Mouse (Mus musculus) midbrain, embryonic 11.5 days (tissue): ENCODE results near the gene Espn. TPM values are rescaled to one million over a fixed set of nuclear protein-coding genes. Genes with fewer than 3 reads are reported as not detected.

Experiments used
- ATAC-seq: fragments of 200-750 bp; cut with Nextera tagmentation; 2 replicates; pipeline ENCODE4 v1.8.0; 2017; ENCODE audit warnings: moderate TSS enrichment, moderate library complexity; ENCODE audit not compliant: low FRiP score
- DNase-seq: peaks from one replicate; pipeline ENCODE4 v3.0.0; 2015; ENCODE audit warnings: low spot score; ENCODE audit errors: missing footprints
- H3K27ac ChIP-seq: fragments of 300-500 bp; sonication (generic); 2 replicates; pipeline ENCODE4 v1.5.1; 2014; ENCODE audit warnings: low read depth, low read length
- H3K27me3 ChIP-seq: fragments of 300-500 bp; sonication (generic); 2 replicates; pipeline ENCODE4 v1.6.1; 2014; ENCODE audit warnings: mild to moderate bottlenecking, low read length, moderate library complexity, mixed read lengths; ENCODE audit not compliant: control insufficient read depth, insufficient read depth
- H3K36me3 ChIP-seq: fragments of 300-500 bp; sonication (generic); 2 replicates; pipeline ENCODE4 v1.6.1; 2014; ENCODE audit warnings: mild to moderate bottlenecking, low read length, moderate library complexity, mixed read lengths; ENCODE audit not compliant: control insufficient read depth, insufficient read depth
- H3K4me1 ChIP-seq: fragments of 300-500 bp; sonication (generic); 2 replicates; pipeline ENCODE4 v1.6.1; 2014; ENCODE audit warnings: low read length; ENCODE audit not compliant: control insufficient read depth, insufficient read depth
- H3K4me2 ChIP-seq: fragments of 300-500 bp; sonication (generic); 2 replicates; pipeline ENCODE4 v1.6.1; 2014; ENCODE audit warnings: mild to moderate bottlenecking, moderate library complexity
- H3K4me3 ChIP-seq: fragments of 300-500 bp; sonication (generic); 2 replicates; pipeline ENCODE4 v1.5.1; 2014; ENCODE audit warnings: low read depth, low read length
- H3K9ac ChIP-seq: fragments of 300-500 bp; sonication (generic); 2 replicates; pipeline ENCODE4 v1.6.1; 2014; ENCODE audit warnings: low read length
- H3K9me3 ChIP-seq: fragments of 300-500 bp; sonication (generic); 2 replicates; pipeline ENCODE4 v1.6.1; 2016; ENCODE audit warnings: low read length; ENCODE audit not compliant: control insufficient read depth
- WGBS: fragments of 180-500 bp; shearing (Covaris S2); extraction: QIAGEN DNeasy Blood & Tissue Kit; methylation state at CpG from one replicate; pipeline ENCODE4 v1.1.7; 2014; 5-methylcytosine and 5-hydroxymethylcytosine counted together
- polyA plus RNA-seq: library from polyadenylated mRNA; unstranded; fragments of >200 nt; fragmentation: Nextera tagmentation; extraction: Ambion mirVana; gene quantifications from 2 replicates; pipeline ENCODE4 v1.2.1, GENCODE M21; 2014

The Espn gene
- polyA plus RNA-seq, 1 experiment from 2014 or later: 0.61 TPM

DNA sequence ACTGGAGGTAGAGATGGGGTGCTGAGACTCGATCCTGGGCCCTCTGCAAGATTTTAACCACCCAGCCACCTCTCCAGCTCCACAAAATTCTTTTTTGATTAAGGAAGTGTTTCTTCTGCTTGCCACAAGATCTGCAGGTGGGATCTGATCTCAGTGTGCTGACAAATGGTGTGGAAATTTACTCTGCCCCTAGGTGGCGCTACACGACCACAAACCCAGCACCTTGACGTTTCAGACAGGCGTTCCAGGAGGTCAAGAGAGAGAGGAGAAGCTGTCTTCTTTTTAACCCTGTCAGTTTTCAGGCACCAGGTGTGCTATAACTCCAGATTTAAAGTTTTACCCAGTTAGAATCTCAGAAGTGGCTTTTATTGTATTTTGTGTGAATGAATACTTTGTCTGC is 20.9 kb upstream of the Espn start:
- Histone ChIP-seq H3K27me3 (peaks cover 5% of the 10 kb centered on the region; the same call in 1 of the 2 replicates), H3K4me2 (no peak overlapping the region), H3K27ac (no peak overlapping the region), H3K9me3 (no peaks in the 10 kb centered on the region), H3K9ac (no peak overlapping the region), H3K4me1 (peaks cover 5% of the 10 kb centered on the region), H3K36me3 (no peaks in the 10 kb centered on the region), H3K4me3 (no peak overlapping the region)
- WGBS: 0% methylated on average over 5 of the region's 5 CpGs
- peak; percentile 98 for DNase-seq
- no peak for ATAC-seq

- Histone ChIP-seq H3K27me3 (peaks cover 2% of the 10 kb centered on the region; the same call in 1 of the 2 replicates), H3K9me3 (no peaks in the 10 kb centered on the region), H3K4me2 (no peak overlapping the region), H3K9ac (no peak overlapping the region), H3K4me3 (no peak overlapping the region), H3K4me1 (no peaks in the 10 kb centered on the region), H3K36me3 (no peaks in the 10 kb centered on the region), H3K27ac (no peak overlapping the region)
- 85% methylated on average over 6 of the region's 6 CpGs for WGBS
- DNase-seq (no peak), ATAC-seq (no peak)
These were observed 19.4 kb upstream of the Espn start for GRCm38 (mm10) chr4:152171543-152171942.

GRCm38 (mm10) chr4:152170286-152170685 is 18.1 kb upstream of the Espn start:
- H3K36me3 ChIP-seq: no peaks in the 10 kb centered on the region
- H3K27ac ChIP-seq: no peak overlapping the region
- H3K4me3 ChIP-seq: no peak overlapping the region
- H3K4me1 ChIP-seq: no peaks in the 10 kb centered on the region
- H3K27me3 ChIP-seq: no peaks in the 10 kb centered on the region; the same call in 1 of the 2 replicates
- DNase-seq (no peak), ATAC-seq (no peak)
- H3K9me3 ChIP-seq: no peaks in the 10 kb centered on the region
- H3K4me2 ChIP-seq: no peak overlapping the region
- no peak overlapping the region for H3K9ac ChIP-seq
- WGBS: 80% methylated on average over 10 of the region's 10 CpGs

GRCm38 (mm10) chr4:152169103-152169502 is 16.9 kb upstream of the Espn start:
- Histone ChIP-seq H3K27me3 (no peaks in the 10 kb centered on the region), H3K4me3 (no peak overlapping the region), H3K4me1 (no peaks in the 10 kb centered on the region), H3K36me3 (no peaks in the 10 kb centered on the region), H3K27ac (no peak overlapping the region), H3K4me2 (no peak overlapping the region), H3K9me3 (no peaks in the 10 kb centered on the region), H3K9ac (no peak overlapping the region)
- WGBS: 82% methylated on average over 7 of the region's 7 CpGs
- DNase-seq: no peak
- no peak for ATAC-seq

DNA sequence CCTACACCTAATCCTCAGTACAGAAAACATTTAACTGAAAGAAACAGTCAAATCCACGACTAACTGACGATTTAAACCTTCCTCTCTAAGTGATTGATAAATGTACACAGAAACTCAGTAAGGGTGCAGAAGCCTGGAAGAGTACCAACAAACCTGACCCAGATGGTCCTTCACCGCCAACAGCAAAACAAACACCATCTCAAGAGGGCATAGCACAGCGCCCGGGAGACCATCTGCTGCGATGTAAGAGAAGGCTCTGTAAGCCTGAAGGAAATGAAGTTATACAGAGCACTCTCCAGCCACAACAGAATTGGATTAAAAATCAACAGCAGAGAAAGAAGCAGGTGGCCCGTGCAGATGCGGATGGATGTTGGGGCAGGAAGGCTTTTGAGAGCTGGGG is 15.9 kb upstream of the Espn start:
- Histone ChIP-seq H3K4me2 (no peak overlapping the region), H3K9me3 (no peaks in the 10 kb centered on the region), H3K4me3 (no peak overlapping the region), H3K9ac (no peak overlapping the region), H3K4me1 (no peaks in the 10 kb centered on the region), H3K27me3 (no peaks in the 10 kb centered on the region), H3K36me3 (no peaks in the 10 kb centered on the region), H3K27ac (no peak overlapping the region)
- 64% methylated on average over 8 of the region's 8 CpGs for WGBS
- no peak for DNase-seq
- no peak for ATAC-seq

DNA sequence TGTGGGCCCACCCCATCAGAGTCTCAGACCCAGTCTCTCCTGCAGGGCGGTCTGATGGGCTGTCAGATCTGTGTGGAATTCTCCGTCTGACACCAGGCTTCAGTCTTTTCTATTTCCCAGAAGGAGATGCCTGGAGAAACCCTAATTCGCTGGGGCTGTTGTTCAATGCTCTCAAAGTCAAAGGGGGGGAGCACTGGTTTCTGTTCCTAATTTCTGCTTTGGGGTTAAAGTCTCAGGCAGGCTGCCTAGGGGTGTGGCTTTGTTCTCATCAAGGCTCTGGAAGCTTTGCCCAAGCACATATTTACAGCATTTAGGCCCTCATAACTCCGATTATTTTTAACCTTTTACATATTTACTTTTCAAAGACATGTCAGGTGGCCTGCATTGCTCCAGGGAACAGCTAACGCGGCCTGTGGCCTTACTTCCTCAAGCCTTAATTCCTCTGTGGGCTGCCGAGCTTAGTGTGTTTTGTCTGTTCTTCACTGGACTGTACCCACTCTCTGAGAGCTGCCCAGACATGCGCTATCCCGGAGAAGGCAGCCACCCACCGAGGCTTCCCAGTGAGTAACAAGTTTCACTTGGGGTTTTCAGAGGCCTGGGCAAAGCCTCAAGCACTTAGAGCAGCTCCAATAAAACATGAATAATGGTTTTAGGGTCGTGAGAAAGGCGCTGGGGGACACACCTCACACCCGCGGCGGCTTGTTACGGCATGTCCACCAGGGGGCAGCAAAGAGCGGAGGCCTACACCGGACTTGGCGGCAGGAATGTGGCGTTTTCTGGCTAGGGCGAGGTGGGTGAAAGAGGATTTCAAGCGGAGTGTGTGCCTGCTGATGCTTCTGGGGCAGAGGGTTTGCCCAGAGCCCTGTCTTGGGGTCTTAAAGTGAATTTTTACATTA is 13.1 kb upstream of the Espn start:
- H3K9ac ChIP-seq: no peak overlapping the region
- no peak overlapping the region for H3K27ac ChIP-seq
- no peak overlapping the region for H3K4me3 ChIP-seq
- no peaks in the 10 kb centered on the region for H3K4me1 ChIP-seq
- H3K4me2 ChIP-seq: no peak overlapping the region
- H3K36me3 ChIP-seq: no peaks in the 10 kb centered on the region
- peaks cover 18% of the 10 kb centered on the region for H3K27me3 ChIP-seq
- ATAC-seq (0 out of 2 replicates have a peak, but pooled peaks have one; percentile 19), DNase-seq (peak; percentile 97)
- 27% methylated on average over 22 of the region's 22 CpGs for WGBS
- no peaks in the 10 kb centered on the region for H3K9me3 ChIP-seq

DNA sequence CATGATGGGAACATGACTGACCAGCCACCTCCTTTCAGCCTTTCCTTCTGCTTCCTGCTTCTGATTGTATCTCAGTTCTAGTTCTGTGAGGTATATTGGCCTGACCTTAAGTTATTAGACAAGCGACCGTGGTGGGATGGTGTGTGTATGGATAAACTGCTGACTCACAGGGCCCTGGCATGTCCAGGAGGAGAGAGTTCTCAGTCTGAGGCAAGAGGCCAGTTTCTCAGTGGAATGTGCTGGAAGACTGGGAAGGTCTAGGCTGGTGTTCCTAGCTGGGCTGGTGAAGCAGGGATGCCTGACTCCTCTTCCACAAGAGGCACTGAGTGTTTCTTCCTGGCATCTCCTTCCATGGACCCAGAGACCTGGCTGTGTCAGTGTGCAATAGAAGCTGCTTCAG is 10.6 kb upstream of the Espn start:
- no peak overlapping the region for H3K27ac ChIP-seq
- H3K9ac ChIP-seq: no peak overlapping the region
- DNase-seq (no peak), ATAC-seq (no peak)
- H3K27me3 ChIP-seq: peaks cover 44% of the 10 kb centered on the region
- WGBS: 100% methylated on average over 2 of the region's 2 CpGs
- no peak overlapping the region for H3K4me2 ChIP-seq
- no peaks in the 10 kb centered on the region for H3K36me3 ChIP-seq
- H3K4me3 ChIP-seq: no peak overlapping the region
- H3K9me3 ChIP-seq: no peaks in the 10 kb centered on the region
- peaks cover 11% of the 10 kb centered on the region for H3K4me1 ChIP-seq

GRCm38 (mm10) chr4:152161601-152162000 is 9.4 kb upstream of the Espn start:
- ATAC-seq: no peak
- WGBS: 79% methylated on average over 6 of the region's 6 CpGs
- peaks cover 51% of the 10 kb centered on the region for H3K27me3 ChIP-seq
- no peak overlapping the region for H3K9ac ChIP-seq
- no peaks in the 10 kb centered on the region for H3K9me3 ChIP-seq
- peaks cover 11% of the 10 kb centered on the region for H3K4me1 ChIP-seq
- no peak overlapping the region for H3K27ac ChIP-seq
- no peak overlapping the region for H3K4me2 ChIP-seq
- no peak for DNase-seq
- H3K36me3 ChIP-seq: no peaks in the 10 kb centered on the region
- no peak overlapping the region for H3K4me3 ChIP-seq

- Histone ChIP-seq H3K9ac (no peak overlapping the region), H3K36me3 (no peaks in the 10 kb centered on the region), H3K27ac (no peak overlapping the region), H3K4me2 (no peak overlapping the region), H3K4me1 (peaks cover 11% of the 10 kb centered on the region), H3K4me3 (no peak overlapping the region), H3K9me3 (no peaks in the 10 kb centered on the region), H3K27me3 (peaks cover 51% of the 10 kb centered on the region)
- 33% methylated on average over 4 of the region's 4 CpGs for WGBS
- ATAC-seq (no peak), DNase-seq (no peak)
These were observed 8.6 kb upstream of the Espn start for GRCm38 (mm10) chr4:152160748-152161147.
